Mouse (Mus musculus): ENCODE measurements at regions not wholly inside any gene's neighbourhood (a gene's known extent, or its start where the extent isn't known, plus 50 kb on each side); places are given as distances from the start of the nearest gene placed in this dataset.

- TF ChIP-seq CTCF (IDR thresholded peaks at IDR 0.05; ENCODE audit: extremely low read depth, insufficient read depth, insufficient read length, insufficient replicate concordance) (no peak), POLR2A (IDR thresholded peaks at IDR 0.05; ENCODE audit: low read depth, low read length) (no peak)
Observed at GRCm38 (mm10) chr3:21941596-21941995, 134.9 kb upstream of the Tbl1xr1 start.

Data from spleen, adult 2 months (tissue).